Mouse (Mus musculus) ovary, postnatal 36 days (tissue): ENCODE data around the gene Ccdc96.

Experiments
- DNase-seq: peaks from one replicate; pipeline ENCODE4 v3.0.0; 2022; ENCODE audit warnings: low spot score, mixed read lengths

The Ccdc96 gene

GRCm38 (mm10) chr5:36525216-36525615, 40.8 kb downstream of the Ccdc96 start:
- DNase-seq, result no peak

GRCm38 (mm10) chr5:36526274-36526673, 41.9 kb downstream of the Ccdc96 start:
- DNase-seq, result no peak

- DNase-seq, result no peak
These were observed 42.5 kb downstream of the Ccdc96 start for GRCm38 (mm10) chr5:36526921-36527320.

- no peak for DNase-seq
These were observed 45.3 kb downstream of the Ccdc96 start for GRCm38 (mm10) chr5:36529698-36530097.

GRCm38 (mm10) chr5:36530129-36530751, 45.9 kb downstream of the Ccdc96 start:
- DNase-seq, result peak; percentile 97

- DNase-seq, result no peak
These were observed 50.2 kb downstream of the Ccdc96 start for GRCm38 (mm10) chr5:36534455-36535030.

GRCm38 (mm10) chr5:36535438-36536176, 51.2 kb downstream of the Ccdc96 start:
- no peak for DNase-seq

- no peak for DNase-seq
These were observed 52.0 kb downstream of the Ccdc96 start for GRCm38 (mm10) chr5:36536424-36536823.
